Mouse (Mus musculus): ENCODE data around the gene Dpp6. TPM values are rescaled to one million over a fixed set of nuclear protein-coding genes. Genes with fewer than 3 reads are reported as not detected.

Gene Dpp6
- polyA plus RNA-seq, 1 experiment from 2014 or later: 0.86 TPM

DNA sequence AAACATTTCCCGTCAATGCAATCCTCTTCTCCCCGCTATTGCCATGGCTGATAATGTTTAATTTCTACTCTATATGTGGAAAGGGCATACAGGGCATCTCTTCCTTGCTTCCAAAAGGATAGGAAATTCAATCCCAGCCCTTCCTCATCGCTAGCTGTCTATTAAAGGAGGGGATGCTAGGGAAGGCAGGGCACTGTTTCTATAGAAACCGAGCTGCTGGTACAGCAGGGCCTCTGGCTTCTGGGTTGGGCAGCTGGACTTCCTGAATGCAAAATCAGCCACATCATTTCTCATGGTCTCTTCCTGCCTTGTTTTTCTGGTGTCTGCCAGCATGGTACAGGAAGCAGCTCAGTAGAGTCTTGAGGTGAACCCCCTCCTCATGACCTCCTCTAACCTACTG, 243.1 kb downstream of the Dpp6 start:
- Histone ChIP-seq H3K9me3 (replicated peaks; ENCODE audit: control insufficient read depth, low read length) (no peaks in the 10 kb centered on the region), H3K4me2 (no peak overlapping the region), H3K36me3 (ENCODE audit: control insufficient read depth, insufficient read depth, low read length) (no peaks in the 10 kb centered on the region), H3K4me3 (ENCODE audit: low read depth, low read length) (no peak overlapping the region), H3K4me1 (ENCODE audit: control insufficient read depth, insufficient read depth, low read length) (no peaks in the 10 kb centered on the region), H3K27ac (ENCODE audit: low read depth, low read length) (no peak overlapping the region), H3K27me3 (ENCODE audit: control insufficient read depth, insufficient read depth, low read length) (no peaks in the 10 kb centered on the region), H3K9ac (ENCODE audit: low read depth, low read length) (no peak overlapping the region)
- 80% methylated on average over 4 of the region's 4 CpGs for WGBS (ENCODE audit: insufficient replicate concordance)
- ATAC-seq (replicated peaks; ENCODE audit: insufficient number of reproducible peaks, low FRiP score, low TSS enrichment): no peak

DNA sequence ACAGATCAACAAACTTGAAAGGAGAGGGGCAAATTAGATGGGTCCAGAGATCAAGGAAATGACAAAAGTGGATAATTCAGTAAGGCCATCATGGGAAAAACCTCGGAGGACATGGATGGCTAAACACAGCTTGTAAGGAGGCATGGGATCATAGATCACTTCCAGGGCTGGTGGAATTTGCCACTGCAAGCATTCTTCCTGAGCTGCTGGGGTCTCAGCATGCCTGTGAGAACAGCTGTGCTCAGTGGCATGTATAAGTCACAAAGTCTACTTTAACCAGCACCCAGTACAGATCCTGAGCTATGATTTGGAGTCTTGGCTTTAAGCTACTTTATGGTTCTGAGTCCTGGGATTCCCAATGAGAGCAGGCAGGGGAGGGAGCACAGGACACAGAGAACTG, 246.9 kb downstream of the Dpp6 start:
- H3K9me3 ChIP-seq (replicated peaks; ENCODE audit: control insufficient read depth, low read length): no peaks in the 10 kb centered on the region
- no peak overlapping the region for H3K4me3 ChIP-seq (ENCODE audit: low read depth, low read length)
- H3K4me2 ChIP-seq: no peak overlapping the region
- no peaks in the 10 kb centered on the region for H3K27me3 ChIP-seq (ENCODE audit: control insufficient read depth, insufficient read depth, low read length)
- H3K27ac ChIP-seq (ENCODE audit: low read depth, low read length): no peak overlapping the region
- H3K36me3 ChIP-seq (ENCODE audit: control insufficient read depth, insufficient read depth, low read length): no peaks in the 10 kb centered on the region
- H3K9ac ChIP-seq (ENCODE audit: low read depth, low read length): no peak overlapping the region
- no peak for ATAC-seq (replicated peaks; ENCODE audit: insufficient number of reproducible peaks, low FRiP score, low TSS enrichment)
- 73% methylated on average over 1 of the region's 1 CpGs for WGBS (ENCODE audit: insufficient replicate concordance)
- no peaks in the 10 kb centered on the region for H3K4me1 ChIP-seq (ENCODE audit: control insufficient read depth, insufficient read depth, low read length)

DNA sequence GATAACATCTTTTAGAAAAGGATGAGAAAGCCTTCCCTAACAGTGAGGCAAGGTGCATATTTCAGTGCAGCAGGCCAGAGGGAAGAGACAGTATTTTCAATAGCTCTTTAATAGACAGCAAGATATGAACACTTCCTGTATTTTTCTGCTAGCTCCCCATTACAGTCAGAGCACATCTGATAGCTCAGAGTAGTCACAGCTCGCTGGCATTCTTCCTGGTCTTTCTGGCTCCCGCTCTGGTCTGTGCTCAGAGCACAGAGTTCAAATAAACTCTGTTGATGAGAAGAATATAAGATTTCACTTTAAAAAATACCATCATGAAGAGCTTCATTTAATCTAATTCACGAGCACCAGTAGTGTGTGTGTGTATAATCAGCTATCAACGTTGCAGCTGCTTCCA, 249.8 kb downstream of the Dpp6 start:
- H3K4me2 ChIP-seq: no peak overlapping the region
- no peaks in the 10 kb centered on the region for H3K36me3 ChIP-seq (ENCODE audit: control insufficient read depth, insufficient read depth, low read length)
- no peaks in the 10 kb centered on the region for H3K27me3 ChIP-seq (ENCODE audit: control insufficient read depth, insufficient read depth, low read length)
- H3K4me1 ChIP-seq (ENCODE audit: control insufficient read depth, insufficient read depth, low read length): no peaks in the 10 kb centered on the region
- H3K9ac ChIP-seq (ENCODE audit: low read depth, low read length): no peak overlapping the region
- 71% methylated on average over 4 of the region's 4 CpGs for WGBS (ENCODE audit: insufficient replicate concordance)
- H3K27ac ChIP-seq (ENCODE audit: low read depth, low read length): no peak overlapping the region
- ATAC-seq (replicated peaks; ENCODE audit: insufficient number of reproducible peaks, low FRiP score, low TSS enrichment): no peak
- H3K9me3 ChIP-seq (replicated peaks; ENCODE audit: control insufficient read depth, low read length): no peaks in the 10 kb centered on the region
- H3K4me3 ChIP-seq (ENCODE audit: low read depth, low read length): no peak overlapping the region

DNA sequence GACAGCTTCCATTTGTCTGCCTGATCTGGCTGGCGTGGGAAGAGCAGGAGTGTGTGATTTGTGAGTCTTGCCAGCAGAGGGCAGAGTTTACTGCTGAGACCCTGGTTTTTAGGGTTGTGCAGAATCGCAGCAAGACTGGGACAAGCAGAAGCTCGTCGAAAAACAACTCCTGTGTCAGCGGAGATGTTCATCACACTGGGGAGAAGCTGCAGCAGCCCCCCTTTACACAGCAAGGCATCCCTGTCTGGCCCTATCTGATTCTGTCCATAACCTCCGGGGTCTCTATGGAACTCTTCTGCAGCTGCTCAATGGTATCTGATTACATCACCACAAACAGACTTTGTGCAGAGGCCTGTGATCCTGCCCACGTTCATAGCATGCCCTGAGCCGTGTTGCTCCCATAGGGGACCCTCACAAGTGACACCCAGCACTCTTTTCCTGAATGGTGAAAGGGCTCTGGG, 258.2 kb downstream of the Dpp6 start:
- Histone ChIP-seq H3K9me3 (replicated peaks; ENCODE audit: control insufficient read depth, low read length) (no peaks in the 10 kb centered on the region), H3K36me3 (ENCODE audit: control insufficient read depth, insufficient read depth, low read length) (no peaks in the 10 kb centered on the region), H3K27ac (ENCODE audit: low read depth, low read length) (no peak overlapping the region), H3K27me3 (ENCODE audit: control insufficient read depth, insufficient read depth, low read length) (no peaks in the 10 kb centered on the region), H3K9ac (ENCODE audit: low read depth, low read length) (no peak overlapping the region), H3K4me1 (ENCODE audit: control insufficient read depth, insufficient read depth, low read length) (no peaks in the 10 kb centered on the region), H3K4me3 (ENCODE audit: low read depth, low read length) (no peak overlapping the region), H3K4me2 (no peak overlapping the region)
- ATAC-seq (replicated peaks; ENCODE audit: insufficient number of reproducible peaks, low FRiP score, low TSS enrichment): no peak
- 30% methylated on average over 8 of the region's 8 CpGs for WGBS (ENCODE audit: insufficient replicate concordance)

DNA sequence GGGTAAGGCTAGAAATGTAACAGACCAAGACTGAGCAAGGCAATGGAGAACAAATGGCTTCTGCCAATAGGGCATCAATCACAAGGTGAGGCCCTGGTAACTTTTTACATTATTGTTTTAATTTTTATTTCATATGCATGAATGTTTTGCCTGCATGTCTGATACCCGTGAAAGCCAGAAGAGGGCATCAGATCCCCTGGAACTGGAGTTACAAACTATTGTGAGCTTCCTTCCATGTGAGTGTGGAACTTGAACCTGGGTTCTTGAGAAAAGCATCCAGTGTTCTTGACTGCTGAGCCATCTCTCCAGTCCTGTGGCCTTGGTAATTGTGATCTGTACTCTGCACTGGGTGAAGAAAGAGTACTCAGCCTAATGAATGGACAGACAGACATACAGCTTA, 259.0 kb downstream of the Dpp6 start:
- H3K27ac ChIP-seq (ENCODE audit: low read depth, low read length): no peak overlapping the region
- H3K4me1 ChIP-seq (ENCODE audit: control insufficient read depth, insufficient read depth, low read length): no peaks in the 10 kb centered on the region
- H3K9ac ChIP-seq (ENCODE audit: low read depth, low read length): no peak overlapping the region
- no peaks in the 10 kb centered on the region for H3K9me3 ChIP-seq (replicated peaks; ENCODE audit: control insufficient read depth, low read length)
- WGBS (ENCODE audit: insufficient replicate concordance): 41% methylated on average over 1 of the region's 1 CpGs
- no peaks in the 10 kb centered on the region for H3K27me3 ChIP-seq (ENCODE audit: control insufficient read depth, insufficient read depth, low read length)
- no peaks in the 10 kb centered on the region for H3K36me3 ChIP-seq (ENCODE audit: control insufficient read depth, insufficient read depth, low read length)
- H3K4me2 ChIP-seq: no peak overlapping the region
- no peak for ATAC-seq (replicated peaks; ENCODE audit: insufficient number of reproducible peaks, low FRiP score, low TSS enrichment)
- H3K4me3 ChIP-seq (ENCODE audit: low read depth, low read length): no peak overlapping the region

DNA sequence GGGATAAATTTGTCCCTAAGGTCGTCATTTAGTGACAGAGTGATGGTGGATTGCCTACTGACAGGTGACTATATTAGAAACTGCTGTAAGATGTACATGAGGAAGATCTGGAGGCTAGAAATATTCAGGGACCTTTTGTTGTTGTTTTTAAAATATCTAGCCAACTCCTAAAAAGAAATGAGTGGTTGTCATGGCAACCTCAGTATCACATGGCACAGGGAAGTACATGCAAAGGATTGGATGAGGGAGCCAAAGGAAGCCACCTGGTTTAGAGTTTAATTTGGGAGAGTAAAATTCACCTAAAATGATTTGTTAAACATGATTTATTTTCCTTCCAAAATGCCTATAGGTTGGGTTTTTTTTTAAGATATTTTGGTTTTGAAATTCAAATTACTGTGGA, 260.8 kb downstream of the Dpp6 start:
- Histone ChIP-seq H3K36me3 (ENCODE audit: control insufficient read depth, insufficient read depth, low read length) (no peaks in the 10 kb centered on the region), H3K27me3 (ENCODE audit: control insufficient read depth, insufficient read depth, low read length) (no peaks in the 10 kb centered on the region), H3K9me3 (replicated peaks; ENCODE audit: control insufficient read depth, low read length) (no peaks in the 10 kb centered on the region), H3K4me3 (ENCODE audit: low read depth, low read length) (no peak overlapping the region), H3K4me1 (ENCODE audit: control insufficient read depth, insufficient read depth, low read length) (no peaks in the 10 kb centered on the region), H3K4me2 (no peak overlapping the region), H3K9ac (ENCODE audit: low read depth, low read length) (no peak overlapping the region), H3K27ac (ENCODE audit: low read depth, low read length) (no peak overlapping the region)
- ATAC-seq (replicated peaks; ENCODE audit: insufficient number of reproducible peaks, low FRiP score, low TSS enrichment): no peak
- 53% methylated on average over 1 of the region's 1 CpGs for WGBS (ENCODE audit: insufficient replicate concordance)

DNA sequence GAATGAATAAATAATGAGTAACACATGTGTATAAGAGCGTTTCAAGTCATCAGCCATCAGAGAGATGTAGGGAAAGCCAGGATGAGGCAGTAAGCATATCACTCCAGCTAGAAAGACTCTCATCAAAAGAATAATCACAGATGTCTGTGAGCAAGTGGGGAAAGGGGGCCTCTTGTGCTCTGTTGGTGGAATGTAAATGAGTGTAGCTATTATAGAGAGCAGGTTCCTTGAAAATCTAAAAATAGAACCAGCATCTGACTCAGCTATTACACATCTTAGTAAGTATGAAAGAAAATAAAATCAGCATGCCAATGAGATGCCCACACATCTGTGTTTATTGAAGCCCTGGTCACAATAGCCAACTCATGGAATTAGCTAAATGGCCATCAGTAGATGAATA, 264.3 kb downstream of the Dpp6 start:
- WGBS (ENCODE audit: insufficient replicate concordance): 74% methylated on average over 1 of the region's 1 CpGs
- H3K36me3 ChIP-seq (ENCODE audit: control insufficient read depth, insufficient read depth, low read length): no peaks in the 10 kb centered on the region

DNA sequence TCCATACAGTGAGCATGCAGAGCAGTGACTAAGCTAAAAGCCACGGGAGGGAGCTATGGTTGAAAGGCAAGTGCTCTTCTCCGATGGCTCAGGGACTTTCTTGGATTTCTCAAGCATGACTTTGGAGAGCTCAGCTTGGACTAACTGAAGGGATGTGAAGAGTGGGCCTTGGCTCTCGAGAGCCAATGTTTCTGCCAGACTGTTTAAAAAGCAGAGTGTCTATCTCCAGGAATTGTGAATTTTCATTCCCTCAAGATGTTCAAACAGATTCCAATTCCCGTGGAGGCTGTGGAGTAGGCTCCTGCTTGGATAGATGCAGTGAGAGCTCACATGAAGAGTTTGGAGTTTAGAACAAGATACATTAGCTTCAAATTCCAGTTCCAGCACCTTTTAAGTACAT, 266.8 kb downstream of the Dpp6 start:
- Histone ChIP-seq H3K36me3 (ENCODE audit: control insufficient read depth, insufficient read depth, low read length) (no peaks in the 10 kb centered on the region), H3K27me3 (ENCODE audit: control insufficient read depth, insufficient read depth, low read length) (no peaks in the 10 kb centered on the region), H3K9ac (ENCODE audit: low read depth, low read length) (no peak overlapping the region), H3K9me3 (replicated peaks; ENCODE audit: control insufficient read depth, low read length) (no peaks in the 10 kb centered on the region), H3K4me3 (ENCODE audit: low read depth, low read length) (no peak overlapping the region), H3K4me1 (ENCODE audit: control insufficient read depth, insufficient read depth, low read length) (no peaks in the 10 kb centered on the region), H3K4me2 (no peak overlapping the region), H3K27ac (ENCODE audit: low read depth, low read length) (no peak overlapping the region)
- no peak for ATAC-seq (replicated peaks; ENCODE audit: insufficient number of reproducible peaks, low FRiP score, low TSS enrichment)
- whole genome bisulfite sequencing (ENCODE audit: insufficient replicate concordance): 63% methylated on average over 4 of the region's 4 CpGs

More for the DNA sequence above, 264.3 kb downstream of the Dpp6 start:
- Histone ChIP-seq H3K9me3 (replicated peaks; ENCODE audit: control insufficient read depth, low read length) (no peaks in the 10 kb centered on the region), H3K4me2 (no peak overlapping the region), H3K4me3 (ENCODE audit: low read depth, low read length) (no peak overlapping the region), H3K9ac (ENCODE audit: low read depth, low read length) (no peak overlapping the region), H3K27me3 (ENCODE audit: control insufficient read depth, insufficient read depth, low read length) (no peaks in the 10 kb centered on the region), H3K27ac (ENCODE audit: low read depth, low read length) (no peak overlapping the region), H3K4me1 (ENCODE audit: control insufficient read depth, insufficient read depth, low read length) (no peaks in the 10 kb centered on the region)
- no peak for ATAC-seq (replicated peaks; ENCODE audit: insufficient number of reproducible peaks, low FRiP score, low TSS enrichment)

DNA sequence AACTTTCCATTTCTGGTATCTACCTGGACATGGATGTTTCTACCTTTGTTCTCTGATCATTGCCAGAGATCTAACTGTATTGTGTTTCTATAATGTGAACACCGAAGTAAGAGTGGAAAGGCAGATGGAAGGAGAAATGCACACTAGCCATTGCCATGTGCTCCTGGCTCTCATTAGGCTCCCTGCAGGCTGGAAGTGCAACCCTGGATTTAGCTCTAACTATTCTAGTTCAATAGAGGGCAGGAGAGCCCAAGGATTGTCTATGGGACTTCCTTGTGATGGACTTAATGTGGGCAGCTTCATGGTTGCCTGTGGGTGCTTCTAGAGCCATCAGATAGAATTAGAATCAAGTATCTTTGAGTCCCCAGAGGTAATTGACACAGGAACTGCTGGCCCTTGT, 291.2 kb downstream of the Dpp6 start:
- H3K27me3 ChIP-seq (ENCODE audit: control insufficient read depth, insufficient read depth, low read length): no peaks in the 10 kb centered on the region
- H3K4me1 ChIP-seq (ENCODE audit: control insufficient read depth, insufficient read depth, low read length): no peaks in the 10 kb centered on the region
- ATAC-seq (replicated peaks; ENCODE audit: insufficient number of reproducible peaks, low FRiP score, low TSS enrichment): no peak
- no peak overlapping the region for H3K9ac ChIP-seq (ENCODE audit: low read depth, low read length)
- H3K4me3 ChIP-seq (ENCODE audit: low read depth, low read length): no peak overlapping the region
- H3K36me3 ChIP-seq (ENCODE audit: control insufficient read depth, insufficient read depth, low read length): no peaks in the 10 kb centered on the region
- no peak overlapping the region for H3K27ac ChIP-seq (ENCODE audit: low read depth, low read length)
- 87% methylated on average over 1 of the region's 1 CpGs for WGBS (ENCODE audit: insufficient replicate concordance)
- H3K9me3 ChIP-seq (replicated peaks; ENCODE audit: control insufficient read depth, low read length): no peaks in the 10 kb centered on the region
- H3K4me2 ChIP-seq: no peak overlapping the region

Data from heart, embryonic 11.5 days (tissue).